Mouse (Mus musculus) heart, embryonic 10.5 days (tissue): ENCODE data around the gene Tsga13. TPM values are rescaled to one million over a fixed set of nuclear protein-coding genes. Genes with fewer than 3 reads are reported as not detected.
A peak's percentile ranks its signal among the peaks of the same experiment; 100 is the strongest.

Experiments used
- DNase-seq: peaks from one replicate; pipeline ENCODE4 v3.0.0-alpha.2; 2017; ENCODE audit warnings: low spot score
- H3K27ac ChIP-seq: fragments of 300-500 bp; sonication (generic); 2 replicates; pipeline ENCODE4 v1.5.1; 2016; ENCODE audit warnings: mild to moderate bottlenecking
- H3K27me3 ChIP-seq: fragments of 300-500 bp; sonication (generic); 2 replicates; pipeline ENCODE4 v1.6.1; 2016; ENCODE audit warnings: mild to moderate bottlenecking; ENCODE audit not compliant: poor library complexity, insufficient read depth, severe bottlenecking
- H3K36me3 ChIP-seq: fragments of 300-500 bp; sonication (generic); 2 replicates; pipeline ENCODE4 v1.6.1; 2016; ENCODE audit warnings: mild to moderate bottlenecking, moderate library complexity
- H3K4me1 ChIP-seq: fragments of 300-500 bp; sonication (generic); 2 replicates; pipeline ENCODE4 v1.6.1; 2016; ENCODE audit warnings: mild to moderate bottlenecking
- H3K4me3 ChIP-seq: fragments of 300-500 bp; sonication (generic); 2 replicates; pipeline ENCODE4 v1.5.1; 2016; ENCODE audit warnings: mild to moderate bottlenecking, moderate library complexity
- H3K9me3 ChIP-seq: fragments of 300-500 bp; sonication (generic); 2 replicates; pipeline ENCODE4 v1.6.1; 2016; ENCODE audit warnings: mild to moderate bottlenecking, moderate library complexity
- WGBS: fragments of 180-500 bp; shearing (Covaris S2); methylation state at CpG from one replicate; pipeline ENCODE4 v1.1.7; 2016; 5-methylcytosine and 5-hydroxymethylcytosine counted together
- polyA plus RNA-seq: library from polyadenylated mRNA; unstranded; fragments of >200 nt; fragmentation: Nextera tagmentation; extraction: Ambion mirVana; gene quantifications from 2 replicates; pipeline ENCODE4 v1.2.1, GENCODE M21; 2016

Gene Tsga13
- polyA plus RNA-seq, 1 experiment from 2014 or later = not detected

DNA sequence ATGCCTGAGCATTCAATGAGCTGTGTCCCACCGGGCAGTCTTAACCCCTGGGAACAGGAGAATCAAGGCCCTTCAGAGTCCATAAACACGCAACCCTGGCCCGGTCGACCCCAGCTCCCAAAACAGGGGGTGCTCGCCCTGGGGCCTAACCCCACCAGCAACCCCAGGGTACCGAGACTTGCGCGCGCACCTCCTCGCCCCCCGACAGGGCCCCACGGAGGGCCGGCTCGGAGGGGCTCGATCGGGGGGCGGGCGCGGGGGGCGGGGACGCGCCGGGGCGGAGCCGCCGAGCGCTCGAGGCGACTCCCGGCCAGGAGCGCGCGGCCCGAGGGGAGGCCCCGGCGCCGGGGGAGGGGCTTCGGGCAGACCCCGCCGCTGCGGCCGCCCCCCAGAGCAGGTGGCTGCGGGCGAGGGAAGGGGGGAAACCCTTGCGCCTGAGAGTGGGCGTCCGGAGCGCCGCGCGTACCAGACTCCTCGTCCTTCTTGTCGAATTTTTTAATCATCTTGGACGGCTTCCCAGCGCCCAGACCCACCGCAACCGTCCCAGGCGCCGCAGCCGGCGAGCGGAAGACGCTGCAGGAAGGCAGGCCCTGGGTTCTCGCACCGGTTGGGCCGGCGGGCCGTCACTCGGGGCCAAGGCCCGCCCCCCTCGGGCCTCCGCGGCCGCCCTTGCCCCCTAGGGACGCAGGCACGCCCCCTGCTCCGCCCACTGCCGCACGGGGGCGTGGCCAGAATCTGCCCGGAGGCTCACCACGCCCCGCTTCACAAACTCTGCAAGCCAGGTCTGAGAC is 19.0 kb downstream of the Tsga13 start, which contains the start of gene Copg2:
Gene Copg2, minus strand, starts transcription at position 600 of the 791 bp plus-strand sequence.
- DNase-seq = peak; percentile 97
- Histone ChIP-seq H3K4me1 (peaks cover 11% of the 10 kb centered on the region), H3K27me3 (no peaks in the 10 kb centered on the region), H3K36me3 (no peaks in the 10 kb centered on the region), H3K27ac (peak within 1 kb of the TSS; percentile 97), H3K4me3 (peak within 1 kb of the TSS; percentile 77), H3K9me3 (no peaks in the 10 kb centered on the region)
- under 1% methylated on average over 67 of the region's 83 CpGs for WGBS

- Histone ChIP-seq H3K9me3 (no peaks in the 10 kb centered on the region), H3K4me1 (peaks cover 11% of the 10 kb centered on the region), H3K27ac (peak overlapping the region; percentile 97), H3K4me3 (peak overlapping the region; percentile 77), H3K27me3 (no peaks in the 10 kb centered on the region), H3K36me3 (no peaks in the 10 kb centered on the region)
- DNase-seq = no peak
- 30% methylated on average over 3 of the region's 3 CpGs for WGBS
Observed at GRCm38 (mm10) chr6:30895819-30896194, 19.6 kb downstream of the Tsga13 start.

DNA sequence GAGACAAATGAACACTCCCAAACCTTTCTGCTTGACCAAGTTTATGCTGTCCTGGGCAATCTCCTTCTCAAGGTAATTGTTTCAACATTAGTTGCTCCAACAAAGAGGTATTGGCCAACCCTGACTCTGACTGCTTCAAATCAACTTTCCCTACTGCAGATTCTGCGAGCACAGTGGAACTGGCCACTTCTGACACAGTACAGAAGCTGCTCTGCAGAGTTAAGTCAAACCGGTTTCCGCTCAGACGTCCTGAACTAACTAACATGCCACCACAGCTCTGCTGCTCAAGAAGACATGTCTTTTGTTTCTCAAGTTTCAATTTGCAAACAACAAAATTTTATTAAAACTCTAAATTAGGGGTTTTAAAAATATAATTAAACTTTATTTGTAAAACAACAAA is 22.3 kb downstream of the Tsga13 start:
- no peak for DNase-seq
- Histone ChIP-seq H3K4me1 (peaks cover 11% of the 10 kb centered on the region), H3K36me3 (peaks cover 18% of the 10 kb centered on the region; the same call in 1 of the 2 replicates), H3K4me3 (no peak overlapping the region), H3K27me3 (no peaks in the 10 kb centered on the region), H3K27ac (no peak overlapping the region), H3K9me3 (no peaks in the 10 kb centered on the region)
- WGBS = 83% methylated on average over 4 of the region's 4 CpGs

GRCm38 (mm10) chr6:30891761-30892160 is 23.6 kb downstream of the Tsga13 start:
- Histone ChIP-seq H3K4me3 (no peak overlapping the region), H3K36me3 (peaks cover 18% of the 10 kb centered on the region; the same call in 1 of the 2 replicates), H3K27me3 (no peaks in the 10 kb centered on the region), H3K27ac (no peak overlapping the region), H3K9me3 (no peaks in the 10 kb centered on the region), H3K4me1 (peaks cover 9% of the 10 kb centered on the region)
- DNase-seq = no peak

DNA sequence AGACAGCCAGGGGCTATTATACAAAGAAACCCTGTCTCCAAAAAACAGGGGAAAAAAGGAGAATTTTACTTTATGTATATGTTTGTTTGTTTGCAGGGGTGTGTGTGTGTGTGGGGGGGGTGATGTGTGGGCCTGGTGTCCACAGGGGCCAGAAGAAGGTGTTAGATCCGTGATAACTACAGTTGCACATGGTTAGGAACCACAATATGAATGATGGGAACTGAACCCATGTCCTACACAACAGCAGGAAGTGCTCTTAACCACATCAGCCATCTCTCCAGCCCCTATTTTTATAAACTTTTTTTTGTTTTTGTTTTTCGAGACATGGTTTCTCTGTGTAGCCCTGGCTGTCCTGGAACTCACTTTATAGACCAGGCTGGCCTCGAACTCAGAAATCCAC is 30.5 kb downstream of the Tsga13 start:
- WGBS = 88% methylated on average over 3 of the region's 3 CpGs
- H3K27me3 ChIP-seq = no peaks in the 10 kb centered on the region
- no peak for DNase-seq
- H3K9me3 ChIP-seq = no peaks in the 10 kb centered on the region
- H3K4me3 ChIP-seq = no peak overlapping the region
- no peaks in the 10 kb centered on the region for H3K4me1 ChIP-seq
- peaks cover 40% of the 10 kb centered on the region for H3K36me3 ChIP-seq
- H3K27ac ChIP-seq = no peak overlapping the region

- no peak overlapping the region for H3K27ac ChIP-seq
- no peaks in the 10 kb centered on the region for H3K4me1 ChIP-seq
- 85% methylated on average over 4 of the region's 4 CpGs for WGBS
- no peak for DNase-seq
- peaks cover 36% of the 10 kb centered on the region for H3K36me3 ChIP-seq
- no peaks in the 10 kb centered on the region for H3K9me3 ChIP-seq
- no peak overlapping the region for H3K4me3 ChIP-seq
- H3K27me3 ChIP-seq = no peaks in the 10 kb centered on the region
Observed at GRCm38 (mm10) chr6:30883491-30883890, 31.9 kb downstream of the Tsga13 start.

- Histone ChIP-seq H3K9me3 (no peaks in the 10 kb centered on the region), H3K27ac (no peak overlapping the region), H3K4me3 (no peak overlapping the region), H3K27me3 (no peaks in the 10 kb centered on the region), H3K36me3 (peaks cover 34% of the 10 kb centered on the region), H3K4me1 (no peaks in the 10 kb centered on the region)
- no peak for DNase-seq
Observed at GRCm38 (mm10) chr6:30876661-30877060, 38.7 kb downstream of the Tsga13 start.

DNA sequence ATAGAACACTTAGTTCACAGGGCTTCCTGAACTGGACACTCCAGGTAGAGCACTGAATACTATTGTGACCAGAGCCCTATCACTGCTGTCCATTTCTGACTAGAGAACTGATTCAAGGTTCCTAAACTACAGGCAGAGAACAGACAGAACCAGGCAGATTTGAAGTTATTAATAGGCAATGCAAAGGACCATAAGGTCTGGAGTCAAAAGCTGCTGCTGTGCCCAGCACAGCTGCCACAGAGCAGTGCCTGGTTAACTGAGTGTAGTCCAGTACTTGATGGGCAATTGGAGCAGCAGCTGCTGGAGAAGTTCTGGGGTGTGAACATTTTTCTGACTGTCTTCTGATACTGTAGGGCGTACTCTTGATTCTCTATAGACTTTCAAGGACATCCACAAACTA is 48.9 kb downstream of the Tsga13 start:
- H3K27ac ChIP-seq = no peak overlapping the region
- H3K36me3 ChIP-seq = peaks cover 5% of the 10 kb centered on the region; the same call in 1 of the 2 replicates
- no peaks in the 10 kb centered on the region for H3K27me3 ChIP-seq
- H3K4me1 ChIP-seq = no peaks in the 10 kb centered on the region
- H3K4me3 ChIP-seq = no peak overlapping the region
- 73% methylated on average over 1 of the region's 1 CpGs for WGBS
- DNase-seq = no peak
- no peaks in the 10 kb centered on the region for H3K9me3 ChIP-seq

GRCm38 (mm10) chr6:30865031-30865678 is 50.2 kb downstream of the Tsga13 start:
- Histone ChIP-seq H3K4me1 (no peaks in the 10 kb centered on the region), H3K27me3 (no peaks in the 10 kb centered on the region), H3K36me3 (peaks cover 5% of the 10 kb centered on the region; the same call in 1 of the 2 replicates), H3K27ac (no peak overlapping the region), H3K4me3 (no peak overlapping the region), H3K9me3 (no peaks in the 10 kb centered on the region)
- WGBS = 86% methylated on average over 3 of the region's 3 CpGs
- no peak for DNase-seq

DNA sequence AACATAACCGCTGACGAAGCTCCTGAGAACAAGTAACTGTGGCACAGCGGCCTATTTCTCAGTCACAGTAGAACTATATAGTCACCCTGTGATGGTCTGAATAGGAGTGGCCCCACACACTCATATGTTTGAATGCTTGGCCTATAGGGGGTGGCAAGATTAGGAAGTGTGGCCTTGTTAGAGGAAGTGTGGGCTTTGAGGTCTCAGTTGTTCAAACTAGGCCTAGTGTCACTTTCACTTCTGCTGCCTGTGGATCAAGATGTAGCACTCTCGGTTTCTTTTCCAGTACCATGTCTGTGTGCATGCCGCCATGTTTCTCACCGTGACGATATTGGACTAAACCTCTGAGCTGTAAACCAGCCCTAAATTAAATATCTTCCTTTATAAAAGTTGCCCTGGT is 59.4 kb downstream of the Tsga13 start:
- Histone ChIP-seq H3K4me1 (no peaks in the 10 kb centered on the region), H3K27me3 (no peaks in the 10 kb centered on the region), H3K9me3 (no peaks in the 10 kb centered on the region), H3K27ac (no peak overlapping the region), H3K4me3 (no peak overlapping the region), H3K36me3 (peaks cover 37% of the 10 kb centered on the region)
- WGBS = 97% methylated on average over 7 of the region's 7 CpGs
- no peak for DNase-seq

DNA sequence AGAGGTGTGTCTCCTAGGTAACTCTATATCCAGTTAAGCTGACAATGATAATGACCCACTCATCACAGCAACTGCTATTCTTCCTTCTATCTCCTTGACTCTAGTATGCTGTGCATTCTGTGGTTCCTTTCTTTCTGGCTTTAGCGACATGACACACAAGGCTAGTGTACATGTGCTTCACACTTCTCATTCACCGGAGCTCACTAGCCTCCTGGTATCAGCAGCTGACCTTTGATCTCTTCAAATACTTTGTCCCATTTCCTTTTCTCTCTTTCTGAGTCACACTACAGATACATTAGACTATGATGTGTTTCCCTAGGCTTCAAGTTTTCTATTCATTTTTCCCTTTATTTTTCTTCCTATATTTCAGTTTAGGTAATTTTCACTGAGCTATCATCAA is 60.2 kb downstream of the Tsga13 start:
- DNase-seq = no peak
- H3K9me3 ChIP-seq = no peaks in the 10 kb centered on the region
- H3K4me1 ChIP-seq = no peaks in the 10 kb centered on the region
- peaks cover 32% of the 10 kb centered on the region for H3K36me3 ChIP-seq
- no peak overlapping the region for H3K4me3 ChIP-seq
- no peak overlapping the region for H3K27ac ChIP-seq
- H3K27me3 ChIP-seq = no peaks in the 10 kb centered on the region
- WGBS = 73% methylated on average over 2 of the region's 2 CpGs

DNA sequence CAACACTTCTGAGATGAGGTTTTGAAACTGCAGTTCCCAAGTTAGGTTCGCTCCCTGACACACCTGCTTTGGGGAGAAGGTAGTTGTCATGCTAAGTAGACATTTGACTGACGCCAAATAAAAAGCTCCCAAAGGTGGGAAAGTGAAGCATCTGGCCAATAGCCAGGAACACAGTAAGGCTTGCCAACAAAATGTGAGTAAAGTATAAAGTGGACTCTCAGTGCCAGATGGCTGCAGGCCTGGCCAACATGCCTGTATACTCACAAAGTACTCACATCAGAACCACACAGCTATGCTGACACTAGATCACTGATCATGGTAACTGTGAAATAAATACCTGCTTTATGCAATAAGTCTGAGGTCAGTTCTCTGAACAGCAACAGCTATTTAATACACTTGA is 65.6 kb downstream of the Tsga13 start:
- WGBS = 80% methylated on average over 2 of the region's 2 CpGs
- no peaks in the 10 kb centered on the region for H3K4me1 ChIP-seq
- DNase-seq = no peak
- peaks cover 18% of the 10 kb centered on the region; the same call in 1 of the 2 replicates for H3K36me3 ChIP-seq
- no peak overlapping the region for H3K4me3 ChIP-seq
- no peaks in the 10 kb centered on the region for H3K9me3 ChIP-seq
- no peak overlapping the region for H3K27ac ChIP-seq
- no peaks in the 10 kb centered on the region for H3K27me3 ChIP-seq
